Mouse (Mus musculus) lung, postnatal 0 days (tissue): ENCODE measurements around the gene Gm6899.

Experiments used
- CTCF ChIP-seq: IDR thresholded peaks from 2 replicates; pipeline ENCODE4 v1.5.1; 2016; ENCODE audit warnings: antibody characterized with exemption, mild to moderate bottlenecking
- EP300 ChIP-seq: IDR thresholded peaks from 2 replicates; pipeline ENCODE4 v1.6.1; 2016; ENCODE audit warnings: antibody characterized with exemption, mild to moderate bottlenecking, control low read depth

DNA sequence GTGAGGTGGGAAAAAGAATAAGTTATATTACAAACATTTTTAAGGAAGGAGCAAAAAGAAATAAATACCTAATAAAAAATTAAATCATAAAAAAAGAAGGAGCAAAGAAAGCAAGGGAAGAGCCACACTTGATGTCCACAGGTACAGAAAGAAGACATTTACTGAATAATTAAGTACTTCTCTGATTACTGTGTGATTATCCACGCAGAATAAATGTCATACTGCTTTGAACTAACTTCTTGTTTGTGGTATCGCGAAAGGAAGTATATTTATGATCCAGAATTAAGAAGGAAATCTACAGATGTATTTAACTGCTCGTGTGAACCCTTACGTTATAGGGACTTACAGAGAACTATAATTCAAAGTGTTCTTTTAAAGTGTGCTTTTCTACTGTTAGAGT is 29.7 kb downstream of the Gm6899 start:
- TF ChIP-seq EP300 (no peak), CTCF (no peak)
